Mouse (Mus musculus) CH12.LX (cell line): ENCODE results near the gene Bsg. TPM values are rescaled to one million over a fixed set of nuclear protein-coding genes. Genes with fewer than 3 reads are reported as not detected.

Experiments used
- DNase-seq: peaks from one replicate; pipeline ENCODE4 v3.0.0-alpha.2; 2013; ENCODE audit errors: extremely low read depth
- H3K27ac ChIP-seq: 2 replicates; pipeline ENCODE4 v1.5.1; 2012; ENCODE audit warnings: low read depth, mild to moderate bottlenecking, control low read depth, moderate library complexity; ENCODE audit not compliant: insufficient read depth
- H3K27me3 ChIP-seq: replicated peaks from 2 replicates; pipeline ENCODE3; 2012; ENCODE audit warnings: inconsistent platforms
- H3K36me3 ChIP-seq, 2 experiments: replicated peaks in 1 of 2; 2 replicates each; pipeline versions ENCODE3 to v1.6.1; 2012; ENCODE audit warnings: inconsistent platforms in 1 of 2, low read length in 1 of 2, mild to moderate bottlenecking in 1 of 2, mixed read lengths in 1 of 2, moderate library complexity in 1 of 2; ENCODE audit not compliant: control insufficient read depth in 1 of 2, insufficient read depth in 1 of 2
- H3K4me1 ChIP-seq, 2 experiments: 2 replicates each; pipeline ENCODE4 v1.6.1; 2012; ENCODE audit warnings: inconsistent platforms in 1 of 2, moderate library complexity in 1 of 2; ENCODE audit not compliant: insufficient read depth in 2 of 2, control insufficient read depth in 1 of 2
- H3K4me2 ChIP-seq: 2 replicates; pipeline ENCODE4 v1.6.1; 2012; ENCODE audit warnings: low read depth, mild to moderate bottlenecking, control low read depth; ENCODE audit not compliant: poor library complexity, insufficient read depth, severe bottlenecking
- H3K4me3 ChIP-seq, 3 experiments: fragments of 150-350 bp in 1 of 3; sonication (generic) in 1 of 3; replicated peaks in 1 of 3; 2 replicates each; pipeline versions ENCODE3 to v1.5.1; 2011 to 2012; ENCODE audit warnings: low read depth in 2 of 3, low read length in 2 of 3, mild to moderate bottlenecking in 2 of 3, moderate library complexity in 2 of 3, control low read depth in 1 of 3, improper control_type of control experiment in 1 of 3, inconsistent platforms in 1 of 3, mixed read lengths in 1 of 3; ENCODE audit not compliant: poor library complexity in 1 of 3
- H3K79me2 ChIP-seq: replicated peaks from 2 replicates; pipeline ENCODE4 v1.6.1; 2012; ENCODE audit warnings: mild to moderate bottlenecking, moderate library complexity; ENCODE audit not compliant: control insufficient read depth, poor library complexity, insufficient read depth, severe bottlenecking; ENCODE audit errors: extremely low read depth
- H3K9ac ChIP-seq: 2 replicates; pipeline ENCODE4 v1.6.1; 2012; ENCODE audit warnings: low read depth, mild to moderate bottlenecking, control low read depth, moderate library complexity; ENCODE audit not compliant: insufficient read depth
- H3K9me3 ChIP-seq: replicated peaks from 2 replicates; pipeline ENCODE3; 2012; ENCODE audit warnings: low read length, inconsistent platforms, mixed read lengths
- BHLHE40 ChIP-seq: IDR thresholded peaks from 2 replicates; pipeline ENCODE4 v1.6.1; 2011; ENCODE audit warnings: mild to moderate bottlenecking, low read depth, low read length, improper control_type of control experiment
- CHD2 ChIP-seq: IDR thresholded peaks from 2 replicates; pipeline ENCODE4 v1.6.1; 2011; ENCODE audit warnings: low read length, improper control_type of control experiment
- ELF1 ChIP-seq: IDR thresholded peaks from 2 replicates; pipeline ENCODE4 v1.6.1; 2014; ENCODE audit warnings: low read depth, mild to moderate bottlenecking, inconsistent platforms, low read length, improper control_type of control experiment
- EP300 ChIP-seq: IDR thresholded peaks from 2 replicates; pipeline ENCODE4 v1.6.1; 2011; ENCODE audit warnings: low read length, improper control_type of control experiment
- ETS1 ChIP-seq: conservative IDR thresholded peaks from 2 replicates; pipeline ENCODE4 v1.6.1; 2012; ENCODE audit warnings: low read depth, mild to moderate bottlenecking, inconsistent platforms, low read length, improper control_type of control experiment, moderate library complexity
- GABPA ChIP-seq: IDR thresholded peaks from 2 replicates; pipeline ENCODE4 v1.6.1; 2012; ENCODE audit warnings: low read depth, low read length, improper control_type of control experiment, inconsistent platforms; ENCODE audit not compliant: insufficient replicate concordance
- HCFC1 ChIP-seq: IDR thresholded peaks from 2 replicates; pipeline ENCODE4 v1.6.1; 2012; ENCODE audit warnings: low read depth, mild to moderate bottlenecking, inconsistent platforms, low read length, improper control_type of control experiment
- IRF4 ChIP-seq: IDR thresholded peaks from 2 replicates; pipeline ENCODE4 v1.6.1; 2014; ENCODE audit warnings: low read depth, mild to moderate bottlenecking, inconsistent platforms, low read length, improper control_type of control experiment
- JUN ChIP-seq: IDR thresholded peaks from 2 replicates; pipeline ENCODE4 v1.6.1; 2011; ENCODE audit warnings: low read depth, mild to moderate bottlenecking, low read length, improper control_type of control experiment, moderate library complexity; ENCODE audit not compliant: insufficient read depth
- JUND ChIP-seq: conservative IDR thresholded peaks from 2 replicates; pipeline ENCODE4 v1.6.1; 2011; ENCODE audit warnings: low read depth, low read length, improper control_type of control experiment
- MAX ChIP-seq: IDR thresholded peaks from 2 replicates; pipeline ENCODE4 v1.6.1; 2011; ENCODE audit warnings: low read length, improper control_type of control experiment
- MEF2A ChIP-seq: IDR thresholded peaks from 2 replicates; pipeline ENCODE4 v1.6.1; 2014; ENCODE audit warnings: low read depth, mild to moderate bottlenecking, inconsistent platforms, low read length, improper control_type of control experiment, borderline replicate concordance
- MYC ChIP-seq: IDR thresholded peaks from 2 replicates; pipeline ENCODE4 v1.6.1; 2011; ENCODE audit warnings: low read depth, mild to moderate bottlenecking, improper control_type of control experiment, low read length
- NELFE ChIP-seq: IDR thresholded peaks from 2 replicates; pipeline ENCODE4 v1.6.1; 2011; ENCODE audit warnings: low read depth, low read length, improper control_type of control experiment
- NRF1 ChIP-seq: IDR thresholded peaks from 2 replicates; pipeline ENCODE4 v1.6.1; 2014; ENCODE audit warnings: low read depth, mild to moderate bottlenecking, inconsistent platforms, low read length, improper control_type of control experiment, moderate library complexity
- PAX5 ChIP-seq: IDR thresholded peaks from 2 replicates; pipeline ENCODE4 v1.6.1; 2012; ENCODE audit warnings: low read length, inconsistent platforms, mixed read lengths
- POLR2A ChIP-seq: IDR thresholded peaks from 2 replicates; pipeline ENCODE4 v1.6.1; 2011; ENCODE audit warnings: low read depth, mild to moderate bottlenecking, improper control_type of control experiment, low read length
- POLR2AphosphoS2 ChIP-seq: IDR thresholded peaks from 2 replicates; pipeline ENCODE4 v1.6.1; 2011; ENCODE audit warnings: low read depth, low read length, improper control_type of control experiment
- RAD21 ChIP-seq: IDR thresholded peaks from 2 replicates; pipeline ENCODE4 v1.6.1; 2011; ENCODE audit warnings: low read depth, mild to moderate bottlenecking, low read length, improper control_type of control experiment, moderate library complexity
- RCOR1 ChIP-seq: conservative IDR thresholded peaks from 2 replicates; pipeline ENCODE4 v1.6.1; 2012; ENCODE audit warnings: low read depth, mild to moderate bottlenecking, inconsistent platforms, low read length, improper control_type of control experiment
- SIN3A ChIP-seq: IDR thresholded peaks from 2 replicates; pipeline ENCODE4 v1.6.1; 2012; ENCODE audit warnings: low read length, improper control_type of control experiment, inconsistent platforms
- SMC3 ChIP-seq: IDR thresholded peaks from 2 replicates; pipeline ENCODE4 v1.6.1; 2011; ENCODE audit warnings: low read depth, low read length, improper control_type of control experiment
- TBP ChIP-seq: conservative IDR thresholded peaks from 2 replicates; pipeline ENCODE4 v1.6.1; 2011; ENCODE audit warnings: low read depth, low read length, improper control_type of control experiment
- USF1 ChIP-seq: IDR thresholded peaks from 2 replicates; pipeline ENCODE4 v1.6.1; 2014; ENCODE audit warnings: low read depth, mild to moderate bottlenecking, inconsistent platforms, low read length, improper control_type of control experiment
- ZC3H11A ChIP-seq: IDR thresholded peaks from 2 replicates; pipeline ENCODE4 v1.6.1; 2012; ENCODE audit warnings: low read depth, mild to moderate bottlenecking, inconsistent platforms, low read length, improper control_type of control experiment
- ZKSCAN1 ChIP-seq: IDR thresholded peaks from 2 replicates; pipeline ENCODE4 v1.6.1; 2012; ENCODE audit warnings: low read depth, inconsistent platforms, low read length, improper control_type of control experiment, borderline replicate concordance
- ZNF384 ChIP-seq: IDR thresholded peaks from 2 replicates; pipeline ENCODE4 v1.6.1; 2012; ENCODE audit warnings: low read depth, low read length, improper control_type of control experiment, inconsistent platforms
- dilution Hi-C: fragments of 300-500 bp; cut with MboI; formaldehyde crosslinking; loops from 2 replicates; pipeline ENCODE4 v1.14.3; 2020; ENCODE audit warnings: low sequenced_read_pairs; ENCODE audit not compliant: extremely low pct_unique_long_range_greater_than_20kb, extremely low pct_ligation_motif_present
- in situ Hi-C: fragments of 300-500 bp; cut with MboI; formaldehyde crosslinking; loops from 3 replicates; pipeline ENCODE4 v1.14.3; 2019; ENCODE audit warnings: low sequenced_read_pairs, low pct_ligation_motif_present, low pct_unique_long_range_greater_than_20kb, mixed read lengths
- polyA plus RNA-seq: library from polyadenylated mRNA; unstranded; fragments of >175 nt; gene quantifications from 2 replicates; pipeline ENCODE4 v1.2.1, GENCODE M21; 2012; ENCODE audit warnings: low read depth; ENCODE audit not compliant: insufficient read length
- total RNA-seq, 2 experiments: library from RNA; depleted of rRNA; stranded (reverse); fragments of 300-350 nt in 1 of 2; fragments of >200 nt in 1 of 2; gene quantifications; 2 replicates each; pipeline ENCODE4 v1.2.3; 2012 to 2014

The Bsg gene
- total and polyA plus RNA-seq, 3 experiments: 360 to 710 (median 421) TPM

- peaks cover 6% of the 10 kb centered on the region for H3K9me3 ChIP-seq
- peaks cover 0 to 9% of the 10 kb centered on the region in 2 experiments; a peak in 1 of 4 replicates for H3K4me1 ChIP-seq
- no peaks in the 10 kb centered on the region for H3K27me3 ChIP-seq
- no peak overlapping the region for H3K9ac ChIP-seq
- dilution Hi-C loops: no loop called here
- no peak for DNase-seq
- in situ Hi-C loops: loop anchor here (5.0 kb wide), 3 partner anchors 39 to 119 kb away; no protein-coding TSS in a partner anchor
- no peak overlapping the region for H3K4me2 ChIP-seq
- H3K36me3 ChIP-seq: peaks cover 6 to 19% of the 10 kb centered on the region in 2 experiments
- no peak overlapping the region for H3K4me3 ChIP-seq
- no peak overlapping the region for H3K27ac ChIP-seq
- TF ChIP-seq ZKSCAN1 (no peak), NELFE (no peak), ZNF384 (no peak), SMC3 (no peak), IRF4 (no peak), ELF1 (no peak), ETS1 (no peak), TBP (no peak), PAX5 (no peak), SIN3A (no peak), MYC (no peak), NRF1 (no peak), RAD21 (no peak), BHLHE40 (no peak), HCFC1 (no peak), EP300 (no peak), MAX (no peak), RCOR1 (no peak), GABPA (no peak), MEF2A (no peak)
- no peaks in the 10 kb centered on the region for H3K79me2 ChIP-seq
Observed at GRCm38 (mm10) chr10:79693580-79694378, 10.5 kb upstream of the Bsg start.

GRCm38 (mm10) chr10:79694379-79694655 lies 10.0 kb upstream of the Bsg start:
- Histone ChIP-seq H3K4me2 (no peak overlapping the region), H3K79me2 (no peaks in the 10 kb centered on the region), H3K9me3 (peaks cover 6% of the 10 kb centered on the region), H3K27ac (no peak overlapping the region), H3K9ac (no peak overlapping the region), H3K4me3 (no peak overlapping the region), H3K4me1 (peaks cover 0 to 3% of the 10 kb centered on the region in 2 experiments; a peak in 1 of 4 replicates), H3K36me3 (peaks cover under 1 to 13% of the 10 kb centered on the region in 2 experiments), H3K27me3 (no peaks in the 10 kb centered on the region)
- DNase-seq: no peak
- in situ Hi-C loops: loop anchor here (5.0 kb wide), 3 partner anchors 38 to 118 kb away; no protein-coding TSS in a partner anchor
- TF ChIP-seq EP300 (no peak), USF1 (no peak), POLR2A (no peak), MEF2A (no peak), ZNF384 (no peak), ELF1 (no peak), RAD21 (no peak), POLR2AphosphoS2 (no peak), JUND (no peak), ZC3H11A (no peak), JUN (no peak), CHD2 (no peak)
- dilution Hi-C loops: no loop called here
